Mouse (Mus musculus) kidney, postnatal 25 days (tissue): ENCODE data around the gene Mlx.

Experiments used
- DNase-seq, 2 experiments: peaks; one replicate each; pipeline ENCODE4 v3.0.0; 2021; ENCODE audit warnings: mixed read lengths in 2 of 2

Gene Mlx

DNA sequence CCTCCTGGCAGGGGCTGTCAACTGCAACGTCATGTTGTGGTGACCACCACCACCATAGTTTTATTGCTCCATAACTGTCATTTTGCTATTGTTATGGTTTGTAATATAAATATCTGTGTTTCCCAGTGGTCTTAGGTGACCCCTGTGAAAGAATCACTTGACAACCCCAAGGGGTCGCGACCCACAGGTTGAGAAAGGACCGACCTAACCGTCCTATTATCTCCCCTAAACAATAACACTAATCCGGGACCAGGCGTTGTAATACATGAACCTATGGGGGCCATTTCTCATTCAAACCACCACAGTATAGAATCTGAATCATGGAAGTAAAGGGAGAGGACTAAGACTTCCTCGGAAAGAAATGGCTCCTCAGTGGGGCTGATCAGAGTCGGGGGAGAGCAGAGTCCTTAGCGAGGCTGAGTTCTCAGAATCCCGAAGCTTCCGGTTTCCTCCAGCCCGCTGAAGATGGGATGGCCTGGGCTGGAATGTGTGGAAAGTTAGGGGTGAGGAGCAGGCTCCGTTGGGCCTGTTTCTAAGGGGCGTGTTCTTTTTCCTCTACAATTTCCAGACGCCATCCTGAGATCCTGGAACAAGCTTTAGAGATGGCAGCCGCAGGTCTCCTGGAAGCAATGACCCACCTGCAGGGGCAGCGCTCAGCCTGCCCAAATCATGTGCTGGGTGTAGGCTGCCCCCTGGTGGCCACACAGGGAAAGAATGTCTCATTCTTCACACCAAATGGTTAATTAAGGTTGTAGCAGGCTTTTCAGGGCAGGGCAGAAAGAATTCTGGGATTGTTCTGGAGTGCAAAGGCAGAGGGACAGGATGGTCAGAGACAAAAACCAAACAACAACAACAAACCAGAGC is 20.3 kb upstream of the Mlx start:
- peak; percentile 90 to 92 for DNase-seq

DNA sequence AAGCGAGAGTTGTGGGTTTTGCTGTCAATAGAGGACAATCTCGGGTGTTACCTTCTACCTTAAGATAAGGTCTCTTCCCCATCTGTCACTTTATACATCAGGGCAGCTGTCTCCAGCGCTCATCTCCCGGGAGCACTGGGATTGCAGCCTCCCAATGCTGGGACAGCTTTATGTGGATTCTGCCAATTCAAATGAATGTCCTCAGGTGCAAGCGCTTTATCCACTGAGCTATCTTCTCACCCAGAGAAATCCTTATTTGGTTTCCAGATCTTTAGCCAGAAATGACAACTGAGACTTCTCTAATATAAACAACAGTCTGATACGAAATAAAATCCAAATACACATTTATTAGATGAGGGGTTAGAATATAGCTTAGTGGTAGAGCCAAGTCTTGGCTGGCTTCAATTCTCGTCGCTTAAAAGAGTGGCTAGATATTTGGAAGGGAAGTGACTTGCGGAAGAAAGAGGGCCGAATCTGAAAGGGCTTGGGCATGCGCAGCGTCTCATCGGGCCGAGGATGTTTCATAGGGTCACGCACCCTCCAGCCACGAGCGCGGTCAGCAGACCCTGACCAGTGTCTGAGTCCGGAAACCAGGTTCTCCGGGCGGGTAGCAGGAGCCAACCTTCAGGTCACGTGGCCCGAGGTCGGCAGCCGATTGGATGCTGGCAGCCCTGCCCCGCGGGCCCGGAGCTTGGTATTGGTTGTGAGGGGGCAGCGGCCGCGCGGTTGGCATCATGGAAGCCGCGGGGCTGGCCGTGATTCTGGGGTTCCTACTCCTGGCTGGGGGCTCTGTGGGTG is 17.5 kb upstream of the Mlx start, which contains the start of gene Naglu:
Gene Naglu, plus strand, starts transcription at position 622 of the 798 bp plus-strand sequence.
- DNase-seq = peak; percentile 98 to 99

DNA sequence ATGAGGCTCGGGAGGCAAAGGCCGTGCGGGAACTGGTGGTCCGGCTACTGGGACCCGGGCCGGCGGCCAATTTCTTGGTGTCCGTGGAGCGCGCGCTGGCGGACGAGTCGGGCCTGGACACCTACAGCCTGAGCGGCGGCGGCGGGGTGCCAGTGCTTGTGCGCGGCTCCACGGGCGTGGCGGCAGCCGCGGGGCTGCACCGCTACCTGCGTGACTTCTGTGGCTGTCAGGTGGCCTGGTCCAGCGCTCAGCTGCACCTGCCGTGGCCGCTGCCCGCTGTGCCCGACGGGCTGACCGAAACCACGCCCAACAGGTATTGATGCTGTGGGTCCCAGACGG is 16.9 kb upstream of the Mlx start:
- no peak for DNase-seq

DNA sequence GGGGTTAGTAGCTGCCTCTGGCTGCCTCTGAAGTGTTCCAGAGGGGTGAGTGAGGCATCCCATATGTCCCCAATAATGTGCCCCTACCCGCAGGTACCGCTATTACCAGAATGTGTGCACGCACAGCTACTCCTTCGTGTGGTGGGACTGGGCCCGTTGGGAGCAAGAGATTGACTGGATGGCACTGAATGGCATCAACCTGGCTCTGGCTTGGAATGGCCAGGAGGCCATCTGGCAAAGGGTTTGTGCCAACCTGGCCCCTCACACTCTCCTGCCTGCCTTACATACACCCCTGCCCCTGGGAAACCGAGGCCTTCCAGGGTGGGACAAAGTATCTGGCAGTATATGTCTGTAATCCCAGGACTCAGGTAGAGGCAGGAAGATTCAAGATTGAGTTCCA is 16.1 kb upstream of the Mlx start:
- DNase-seq = no peak

DNA sequence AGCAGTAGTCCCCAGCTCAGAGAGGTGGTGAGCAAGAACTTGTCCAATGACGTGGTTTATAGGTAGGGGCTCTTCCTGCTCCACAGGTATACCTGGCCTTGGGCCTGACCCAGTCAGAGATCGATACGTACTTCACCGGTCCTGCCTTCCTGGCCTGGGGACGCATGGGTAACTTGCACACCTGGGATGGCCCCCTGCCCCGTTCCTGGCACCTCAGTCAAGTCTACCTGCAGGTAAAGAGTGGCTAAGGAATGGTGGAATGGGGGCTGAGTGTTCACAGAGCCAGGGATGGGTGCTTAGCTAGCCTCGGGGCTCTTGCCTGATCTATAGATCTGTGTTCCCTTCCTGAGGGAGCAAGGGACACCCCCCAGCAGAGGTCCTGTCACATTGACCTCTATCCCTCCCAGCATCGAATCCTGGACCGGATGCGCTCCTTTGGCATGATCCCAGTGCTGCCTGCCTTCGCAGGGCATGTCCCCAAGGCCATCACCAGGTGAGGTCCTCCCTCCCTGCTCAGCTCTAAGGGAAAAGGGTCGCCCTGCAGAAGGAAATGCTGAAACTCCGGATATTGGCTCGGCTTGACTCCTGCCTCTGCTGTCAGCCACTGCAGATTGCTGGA is 15.2 kb upstream of the Mlx start:
- DNase-seq = no peak

DNA sequence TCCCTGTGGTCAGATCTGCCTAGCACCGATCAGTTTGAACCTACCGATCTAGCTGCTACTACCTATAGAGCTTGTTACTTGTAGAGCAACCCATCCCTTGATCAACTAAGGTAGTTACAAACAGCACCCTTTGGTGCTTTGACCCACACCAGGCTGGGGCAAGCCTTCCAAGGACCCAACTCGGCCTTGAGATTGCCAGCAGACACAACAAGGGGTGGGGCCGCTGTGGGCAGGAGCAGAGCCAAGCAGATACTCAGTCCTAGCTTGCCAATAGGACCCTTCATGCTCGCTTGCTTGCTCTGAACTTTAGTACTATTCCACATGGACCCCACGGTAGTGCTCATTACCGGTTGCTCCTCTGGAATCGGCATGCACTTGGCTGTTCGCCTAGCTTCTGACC is 9.0 kb upstream of the Mlx start, which contains the start of gene Hsd17b1:
Gene Hsd17b1, plus strand, starts transcription at position 291 of the 400 bp plus-strand sequence.
- DNase-seq = no peak

DNA sequence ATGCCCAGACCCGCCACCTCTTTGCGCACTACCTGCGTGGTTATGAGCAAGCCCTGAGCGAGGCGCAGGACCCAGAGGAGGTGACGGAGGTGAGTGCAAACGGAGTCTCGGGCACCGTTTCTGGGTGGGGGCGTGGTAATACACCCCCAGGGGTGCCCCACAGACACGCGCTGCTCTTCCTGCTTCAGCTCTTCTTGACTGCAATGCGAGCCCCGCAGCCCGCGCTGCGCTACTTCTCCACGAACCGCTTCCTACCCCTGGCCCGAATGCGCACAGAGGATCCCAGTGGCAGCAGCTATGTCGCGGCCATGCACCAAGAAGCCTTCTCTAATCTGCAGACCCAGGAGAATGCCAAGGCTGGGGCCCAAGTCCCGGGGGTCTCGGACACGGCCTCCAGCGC is 7.3 kb upstream of the Mlx start:
- DNase-seq = peak in 1 of 2 experiments; percentile 49

DNA sequence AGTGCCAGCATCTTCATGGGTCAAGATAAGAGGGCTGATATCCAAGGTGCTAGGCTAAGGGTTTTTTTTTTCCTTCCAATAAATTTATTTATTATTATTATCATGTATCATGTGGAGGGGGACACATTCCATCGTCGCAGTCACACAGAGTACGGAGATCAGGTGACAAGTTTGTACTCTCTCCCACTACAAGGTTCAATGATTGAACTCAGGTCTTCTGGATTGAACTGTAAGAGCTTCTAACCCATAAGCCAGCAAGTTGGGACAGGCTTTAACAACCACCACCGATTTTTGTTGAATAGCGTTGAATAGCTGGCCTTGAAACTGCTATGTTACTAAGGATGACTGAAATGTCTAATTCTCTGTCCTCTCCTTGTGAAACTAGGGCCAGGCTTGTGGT is 6.7 kb upstream of the Mlx start:
- DNase-seq = no peak

DNA sequence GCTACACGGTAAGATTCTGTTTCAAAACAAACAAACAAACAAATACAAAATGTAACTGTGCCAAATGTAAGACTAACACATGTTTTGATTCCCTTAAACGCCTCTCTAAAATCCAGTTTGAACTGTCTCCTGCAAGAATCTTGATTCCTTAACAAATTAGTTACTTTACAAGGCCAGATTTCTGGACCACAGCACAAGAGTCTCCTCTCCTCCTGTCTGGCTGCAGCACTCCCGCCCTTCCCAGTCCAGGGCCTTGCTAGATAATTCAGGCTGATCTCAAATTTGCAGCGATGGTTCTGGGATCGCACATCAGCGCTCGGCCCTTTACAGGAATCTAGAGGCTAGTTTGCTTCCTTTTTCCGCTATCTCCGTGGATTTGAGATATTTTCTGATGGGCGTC is 5.4 kb upstream of the Mlx start:
- DNase-seq = peak in 1 of 2 experiments; percentile 53

DNA sequence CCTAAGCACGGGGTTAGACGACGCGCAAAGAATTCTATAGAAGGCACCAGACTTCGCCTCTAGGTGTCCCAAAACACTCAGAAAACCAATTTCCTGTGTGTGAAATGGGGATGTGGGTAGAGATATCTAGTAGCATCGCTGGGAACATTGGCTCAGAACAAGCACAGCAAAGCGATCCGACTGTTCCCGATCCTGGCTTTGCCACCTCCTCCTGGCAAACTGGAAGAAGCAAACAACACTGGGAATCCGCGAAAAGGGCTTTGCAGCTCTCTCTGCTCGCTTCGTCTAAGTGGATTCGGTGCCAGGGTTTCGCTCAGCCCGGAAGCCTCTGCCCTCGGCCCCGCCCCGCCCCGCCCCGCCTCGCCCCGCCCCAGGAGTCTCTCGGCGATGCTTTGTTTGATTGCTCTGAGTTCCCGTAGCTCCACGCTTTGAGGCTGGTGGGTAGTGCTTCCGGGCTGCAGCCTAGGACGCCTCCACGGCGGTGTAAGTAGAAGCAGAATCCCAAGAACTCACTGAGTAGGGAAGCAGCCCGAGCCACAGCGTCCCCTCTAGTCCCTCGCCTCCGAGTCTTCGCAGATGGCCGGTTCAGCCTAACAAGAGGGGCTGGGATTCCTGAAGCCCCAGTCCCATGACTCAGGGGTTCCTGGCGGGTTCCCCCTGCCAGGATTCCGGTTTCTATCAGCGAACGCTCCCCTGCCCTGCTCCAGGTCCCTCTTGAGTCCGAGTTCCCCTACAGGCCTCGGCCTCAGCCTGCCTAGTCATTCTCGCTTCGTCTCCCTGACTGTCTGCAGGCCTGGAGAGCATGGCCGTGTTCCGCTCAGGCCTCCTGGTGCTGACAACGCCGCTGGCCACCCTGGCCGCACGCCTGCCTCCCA is 4.6 kb upstream of the Mlx start, which contains the start of gene Coasy:
Gene Coasy, plus strand, starts transcription at position 358 of the 875 bp plus-strand sequence.
- peak; percentile 88 to 94 for DNase-seq

DNA sequence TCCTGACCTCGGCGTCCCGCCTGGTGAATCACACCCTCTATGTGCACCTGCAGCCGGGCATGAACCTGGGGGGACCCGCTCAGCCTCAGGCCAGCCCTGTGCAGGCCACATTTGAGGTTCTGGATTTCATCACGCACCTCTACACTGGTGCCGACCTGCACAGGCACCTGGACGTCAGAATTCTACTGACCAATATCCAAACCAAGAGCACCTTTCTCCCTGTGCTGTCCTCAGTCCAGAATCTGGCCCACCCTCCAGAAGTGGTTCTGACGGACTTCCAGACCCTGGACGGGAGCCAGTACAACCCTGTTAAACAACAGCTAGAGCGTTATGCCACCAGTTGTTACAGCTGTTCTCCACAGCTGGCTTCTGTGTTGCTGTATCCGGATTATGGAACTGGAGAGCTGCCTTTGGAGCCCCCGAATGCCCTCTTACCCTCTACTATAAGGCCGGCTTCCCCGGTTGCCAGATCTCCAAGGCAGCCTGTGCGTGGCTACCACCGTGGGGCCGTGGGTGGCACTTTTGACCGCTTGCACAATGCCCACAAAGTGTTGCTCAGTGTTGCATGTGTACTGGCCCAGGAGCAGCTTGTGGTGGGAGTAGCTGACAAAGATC is 3.9 kb upstream of the Mlx start:
- peak; percentile 80 to 87 for DNase-seq

DNA sequence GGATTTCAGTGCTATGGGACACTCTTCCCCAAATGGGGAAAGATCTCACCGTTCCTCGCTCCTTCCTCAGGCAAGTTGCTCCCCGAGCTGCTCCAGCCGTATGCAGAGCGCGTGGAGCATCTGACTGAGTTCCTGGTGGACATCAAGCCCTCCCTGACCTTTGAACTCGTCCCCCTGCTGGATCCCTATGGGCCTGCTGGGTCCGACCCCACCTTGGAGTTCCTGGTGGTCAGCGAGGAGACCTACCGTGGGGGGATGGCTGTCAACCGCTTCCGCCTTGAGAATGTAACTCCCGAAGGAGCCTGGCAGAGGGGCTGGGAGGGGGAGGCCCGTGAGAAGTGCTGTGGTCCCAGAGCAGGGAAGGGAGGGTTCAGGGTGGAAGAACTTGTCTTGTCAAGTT is 2.8 kb upstream of the Mlx start:
- peak in 1 of 2 experiments; percentile 59 for DNase-seq

DNA sequence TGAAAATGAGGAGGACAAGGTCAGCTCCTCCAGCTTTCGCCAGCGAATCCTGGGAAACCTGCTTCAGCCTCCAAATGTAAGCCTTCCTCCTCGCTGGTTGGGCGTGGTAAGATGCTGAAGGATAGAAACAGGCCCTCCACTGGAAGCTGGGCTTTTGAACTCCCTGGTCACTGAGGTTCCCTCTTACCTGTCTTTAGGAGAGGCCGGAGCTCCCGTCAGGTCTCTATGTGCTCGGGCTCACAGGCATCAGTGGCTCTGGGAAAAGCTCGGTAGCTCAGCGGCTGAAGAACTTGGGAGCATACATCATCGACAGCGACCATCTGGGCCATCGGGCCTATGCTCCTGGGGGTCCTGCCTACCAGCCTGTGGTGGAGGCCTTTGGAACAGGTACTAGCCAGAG is 2.3 kb upstream of the Mlx start:
- DNase-seq = no peak

DNA sequence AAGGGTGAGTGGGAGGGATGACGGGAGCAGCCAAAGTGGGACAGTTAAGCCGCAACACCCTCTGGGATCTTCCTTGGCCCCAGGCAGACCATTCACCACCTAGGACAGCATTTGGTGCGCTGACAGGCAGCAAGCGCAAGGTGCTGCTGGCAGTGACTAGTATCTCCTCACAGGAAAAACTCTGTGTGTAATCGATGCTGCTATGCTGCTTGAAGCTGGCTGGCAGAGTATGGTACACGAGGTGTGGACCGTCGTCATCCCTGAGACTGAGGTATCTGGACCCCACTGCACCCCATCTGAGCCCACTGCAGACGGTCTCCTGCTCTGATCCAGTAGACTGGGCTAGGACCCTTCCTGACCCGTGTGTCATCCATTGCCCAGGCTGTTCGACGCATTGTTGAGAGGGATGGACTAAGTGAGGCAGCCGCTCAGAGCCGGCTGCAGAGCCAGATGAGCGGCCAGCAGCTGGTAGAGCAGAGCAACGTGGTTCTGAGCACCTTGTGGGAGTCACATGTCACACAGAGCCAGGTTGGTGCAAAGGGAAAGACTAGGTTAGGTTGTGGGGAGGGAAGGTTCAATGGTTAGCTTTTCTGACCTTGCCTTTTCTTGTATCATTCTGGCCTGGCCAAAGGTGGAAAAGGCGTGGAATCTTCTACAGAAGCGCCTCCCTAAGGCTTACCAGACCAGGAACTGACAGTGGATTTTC is 1.3 kb upstream of the Mlx start:
- peak; percentile 46 to 74 for DNase-seq

DNA sequence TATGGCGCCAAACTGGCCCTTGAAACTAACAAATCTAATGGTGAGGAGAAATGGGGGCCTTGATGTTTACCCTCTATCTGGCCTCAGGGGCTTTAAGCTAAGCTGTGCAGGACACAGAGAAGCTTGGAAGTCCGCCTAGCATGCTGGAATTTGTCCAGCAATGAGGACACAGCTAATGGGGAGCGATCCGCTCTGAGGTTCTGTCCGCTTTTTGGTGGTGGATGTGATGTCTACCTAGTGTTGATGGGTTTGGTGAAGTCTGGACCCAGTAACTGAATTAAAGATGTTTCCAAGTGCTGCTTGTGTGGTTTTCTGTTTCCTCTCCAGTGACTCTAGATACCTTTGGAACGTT is 778 bp upstream of the Mlx start:
- peak in 1 of 2 experiments; percentile 25 for DNase-seq

DNA sequence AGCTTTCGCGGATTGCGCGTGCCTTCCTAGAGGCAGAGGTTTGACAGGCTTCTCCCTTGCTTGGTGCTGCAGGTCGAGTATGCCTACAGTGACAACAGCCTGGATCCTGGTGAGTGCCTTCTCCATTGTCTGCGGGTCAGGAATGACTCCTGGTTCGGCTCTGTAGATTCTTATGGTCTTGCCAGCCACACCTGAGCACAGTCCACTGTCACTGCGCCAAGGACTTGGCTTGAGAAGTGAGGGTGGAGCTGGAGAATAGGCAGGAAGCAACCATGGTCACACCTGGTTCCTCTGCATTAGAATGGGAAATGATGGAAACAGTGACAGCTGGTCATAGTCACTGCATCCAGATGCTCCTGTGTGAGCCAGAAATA is 592 bp downstream of the Mlx start:
- peak; percentile 50 to 78 for DNase-seq

DNA sequence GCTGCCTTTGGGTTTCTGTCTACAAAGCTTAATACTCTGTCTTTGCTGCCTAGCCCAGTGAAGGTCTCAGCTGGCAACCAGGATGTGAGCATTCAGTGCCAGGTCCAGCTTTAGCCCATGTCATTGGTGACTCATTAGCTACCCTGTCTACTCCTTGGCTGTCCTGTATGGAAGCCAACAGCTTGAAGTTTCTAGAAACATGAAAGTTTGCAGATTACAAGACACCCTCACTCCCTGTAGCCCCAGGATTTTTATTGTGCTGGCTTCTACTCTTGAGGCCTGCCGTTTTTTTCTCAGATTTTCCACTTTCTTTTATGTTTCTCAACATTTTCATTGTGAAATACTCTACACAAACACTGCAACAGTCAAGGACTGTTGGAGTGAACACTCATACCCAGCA is 2.9 kb downstream of the Mlx start:
- no peak for DNase-seq

DNA sequence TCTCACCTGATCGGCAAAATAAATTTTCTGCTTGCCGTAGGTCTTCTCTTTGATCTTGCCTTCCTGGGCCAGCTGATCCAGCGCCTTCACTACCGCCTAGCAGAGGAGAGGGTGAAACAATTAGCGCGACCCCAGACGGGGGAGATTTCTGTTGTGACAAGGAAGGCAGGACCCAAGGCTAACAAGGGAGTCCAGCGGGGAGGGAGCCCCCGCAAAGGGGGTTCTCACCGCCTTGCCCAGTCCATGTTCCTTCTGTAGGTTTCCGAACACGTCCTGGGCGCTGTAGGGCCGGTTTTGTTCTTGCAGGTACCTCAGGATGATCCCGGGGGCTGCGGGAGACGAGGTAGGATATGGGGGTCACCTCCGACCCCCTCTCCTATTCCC is 7.8 kb downstream of the Mlx start:
- DNase-seq = no peak

DNA sequence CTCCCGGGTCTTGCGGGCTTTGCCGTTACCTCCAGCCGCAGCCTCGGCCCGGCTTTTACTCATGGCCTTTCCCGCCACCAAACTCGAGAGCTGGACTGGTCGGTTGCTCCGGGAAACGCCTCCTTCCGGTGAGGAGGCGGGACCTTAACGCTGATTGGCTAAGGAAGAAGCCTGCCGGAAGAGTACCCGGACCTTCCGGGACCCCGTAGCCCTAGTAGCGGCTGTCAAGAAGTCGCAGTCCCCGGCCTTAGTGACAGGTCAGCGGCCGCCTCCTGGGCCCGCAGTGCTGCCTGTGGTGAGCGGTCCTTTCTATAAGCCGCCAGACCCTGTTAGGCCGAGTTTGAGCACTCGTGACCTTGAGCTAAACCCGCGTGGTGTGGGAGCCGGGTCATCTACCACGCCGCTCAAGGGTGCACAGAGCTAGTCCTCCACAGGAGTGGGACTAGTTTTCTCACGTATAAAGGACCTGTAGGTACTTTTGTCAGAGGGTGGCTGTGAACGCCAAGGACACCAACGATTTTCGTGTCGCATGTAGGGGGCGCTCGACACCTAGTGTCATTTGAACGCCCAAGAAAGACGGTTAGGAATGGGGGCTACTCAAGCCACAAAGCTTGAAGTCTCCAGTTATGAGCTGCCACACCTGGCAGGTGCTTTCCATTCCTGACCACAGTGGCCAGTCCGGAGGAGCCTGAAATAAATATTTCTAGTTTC is 8.4 kb downstream of the Mlx start, which contains the start of gene Psmc3ip:
Gene Psmc3ip, minus strand, starts transcription at position 123 of the 711 bp plus-strand sequence.
- DNase-seq = peak; percentile 97 to 98

DNA sequence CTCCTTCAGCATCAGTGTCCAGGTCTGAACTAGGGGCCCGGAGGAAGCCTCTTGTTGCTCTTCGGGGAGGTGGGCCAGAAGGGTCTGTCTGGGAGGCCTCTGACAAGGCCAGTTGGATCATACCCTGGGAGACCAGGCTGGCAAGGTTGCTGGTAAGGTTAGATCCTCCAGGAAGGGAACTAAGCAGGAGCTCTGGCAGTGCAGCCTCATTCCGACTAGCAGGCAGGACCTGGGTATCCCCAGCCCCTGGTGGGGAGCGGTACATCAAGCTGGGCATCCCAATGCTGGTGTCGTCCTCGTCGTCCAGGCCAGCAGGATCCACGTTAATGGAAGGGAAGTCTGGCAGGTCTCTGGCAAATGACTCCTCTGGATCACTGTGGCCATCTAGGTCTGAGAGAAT is 11.2 kb downstream of the Mlx start:
- no peak for DNase-seq

DNA sequence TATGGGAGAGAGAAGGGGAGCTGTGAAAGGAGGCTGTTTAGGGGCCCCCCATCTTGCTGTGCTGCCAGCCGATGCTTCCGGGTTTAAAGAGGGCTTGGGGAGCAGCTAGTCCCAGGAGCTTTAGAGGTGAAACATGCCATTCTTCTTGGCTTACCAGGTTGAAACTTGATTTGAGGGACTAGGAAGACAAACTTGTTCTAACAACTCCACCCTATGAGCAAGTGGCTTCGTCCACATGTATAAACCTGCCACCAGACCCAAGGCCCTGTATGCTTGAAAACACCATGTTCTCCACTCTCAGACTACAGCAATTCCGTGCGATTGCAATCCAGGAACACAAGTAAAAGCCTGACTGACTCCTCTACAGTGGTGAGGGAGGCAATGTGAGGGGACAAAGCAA is 15.9 kb downstream of the Mlx start:
- DNase-seq = no peak
